Mouse (Mus musculus): Measurements from ENCODE around the gene Magi2. TPM values are rescaled to one million over a fixed set of nuclear protein-coding genes. Genes with fewer than 3 reads are reported as not detected.

The Magi2 gene
- polyA plus RNA-seq, 2 experiments, result 0.08 to 0.15 TPM

DNA sequence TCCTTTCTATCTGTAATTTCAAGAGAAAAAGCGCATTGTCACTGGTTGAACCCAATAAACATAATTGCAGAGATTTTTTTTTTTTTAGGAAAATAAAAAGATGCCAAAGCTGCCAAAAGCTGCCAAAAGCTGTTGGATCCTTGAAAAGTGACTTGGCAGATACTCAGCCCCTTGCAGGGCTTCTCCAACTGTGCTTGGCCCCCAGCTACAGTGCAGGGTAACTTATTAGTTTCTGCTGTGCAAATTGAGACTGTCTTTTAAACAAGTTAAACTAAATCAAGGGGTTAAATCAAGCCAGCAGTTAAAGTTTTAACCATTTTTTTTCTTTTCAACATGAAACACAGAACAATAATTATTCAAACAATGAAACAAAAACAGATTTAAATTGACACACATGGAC lies 407.1 kb downstream of the Magi2 start:
- ATAC-seq (ENCODE audit: insufficient read depth) (no peak), DNase-seq (ENCODE audit: low read depth in 3 of 3, low spot score in 3 of 3) (no peak)
- WGBS (ENCODE audit: insufficient replicate concordance), result 57% methylated on average over 1 of the region's 1 CpGs
- no peak for TF ChIP-seq CTCF (IDR thresholded peaks at IDR 0.05; ENCODE audit: low read depth)
- TF ChIP-seq EP300 (IDR thresholded peaks at IDR 0.05; ENCODE audit: low read depth), result no peak
- Histone ChIP-seq H3K4me3 (ENCODE audit: insufficient read depth in 1 of 2, low read depth in 2 of 2, low read length in 2 of 2) (no peak overlapping the region), H3K4me2 (ENCODE audit: low read depth) (no peak overlapping the region), H3K4me1 (replicated peaks; ENCODE audit: control insufficient read depth in 2 of 2, insufficient read depth in 2 of 2, low read length in 1 of 2) (no peaks in the 10 kb centered on the region), H3K9ac (replicated peaks) (no peak overlapping the region), H3K27me3 (ENCODE audit: control insufficient read depth, insufficient read depth, low read length) (no peaks in the 10 kb centered on the region), H3K36me3 (replicated peaks; ENCODE audit: control insufficient read depth, insufficient read depth, low read depth) (no peaks in the 10 kb centered on the region), H3K27ac (no peak overlapping the region), H3K9me3 (ENCODE audit: control insufficient read depth, low read length) (no peaks in the 10 kb centered on the region)

DNA sequence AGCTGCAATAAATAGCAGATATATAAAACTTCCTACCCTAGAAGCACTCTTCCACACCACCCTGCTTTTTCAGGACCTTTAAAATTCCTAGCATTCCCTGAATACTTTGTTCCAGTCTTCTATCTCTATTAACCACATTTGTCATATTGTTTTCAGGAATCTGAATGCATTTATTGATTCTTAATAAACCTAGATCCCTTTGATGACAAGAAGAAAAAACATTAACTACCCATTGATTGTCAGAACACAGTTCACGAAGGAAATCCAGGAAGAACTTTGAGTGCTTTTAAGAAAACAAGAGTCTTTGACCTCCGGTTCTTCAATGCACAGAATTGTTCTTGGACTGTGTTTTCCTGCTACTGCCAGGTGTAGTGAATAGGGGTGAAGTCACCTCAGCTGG lies 411.0 kb downstream of the Magi2 start:
- 49% methylated on average over 2 of the region's 2 CpGs for WGBS (ENCODE audit: insufficient replicate concordance)
- Histone ChIP-seq H3K27me3 (ENCODE audit: control insufficient read depth, insufficient read depth, low read length) (no peaks in the 10 kb centered on the region), H3K9me3 (ENCODE audit: control insufficient read depth, low read length) (no peaks in the 10 kb centered on the region), H3K4me1 (replicated peaks; ENCODE audit: control insufficient read depth in 2 of 2, insufficient read depth in 2 of 2, low read length in 1 of 2) (no peaks in the 10 kb centered on the region), H3K36me3 (replicated peaks; ENCODE audit: control insufficient read depth, insufficient read depth, low read depth) (no peaks in the 10 kb centered on the region), H3K9ac (replicated peaks) (no peak overlapping the region), H3K27ac (no peak overlapping the region), H3K4me2 (ENCODE audit: low read depth) (no peak overlapping the region), H3K4me3 (ENCODE audit: insufficient read depth in 1 of 2, low read depth in 2 of 2, low read length in 2 of 2) (no peak overlapping the region)
- no peak for DNase-seq (ENCODE audit: low read depth in 3 of 3, low spot score in 3 of 3)
- no peak for TF ChIP-seq CTCF (IDR thresholded peaks at IDR 0.05; ENCODE audit: low read depth)
- no peak for TF ChIP-seq EP300 (IDR thresholded peaks at IDR 0.05; ENCODE audit: low read depth)
- ATAC-seq (ENCODE audit: insufficient read depth), result no peak

DNA sequence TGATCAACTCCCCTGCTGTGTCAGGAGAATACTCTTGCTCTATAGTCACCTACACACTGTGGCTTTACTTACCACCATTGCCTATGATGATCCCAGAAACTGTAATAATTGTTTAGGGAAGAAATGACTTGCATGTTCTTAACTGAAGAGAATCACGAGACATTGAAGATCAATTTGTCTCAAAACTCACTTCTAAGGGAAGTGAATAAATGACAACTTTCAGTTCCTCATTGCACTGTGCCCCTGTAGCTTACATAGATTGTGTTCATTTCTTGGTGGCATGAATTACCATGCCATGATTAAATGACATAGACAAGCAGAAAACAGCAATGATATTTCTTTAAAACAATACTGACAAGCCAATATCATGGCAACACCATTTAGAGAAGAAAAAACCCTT lies 429.1 kb downstream of the Magi2 start:
- WGBS (ENCODE audit: insufficient replicate concordance), result 24% methylated on average over 1 of the region's 1 CpGs

GRCm38 (mm10) chr5:19666416-19666815 lies 439.6 kb downstream of the Magi2 start:
- WGBS (ENCODE audit: insufficient replicate concordance), result 57% methylated on average over 5 of the region's 5 CpGs
- no peak overlapping the region for H3K4me3 ChIP-seq (ENCODE audit: insufficient read depth in 1 of 2, low read depth in 2 of 2, low read length in 2 of 2)
- H3K9ac ChIP-seq (replicated peaks), result no peak overlapping the region
- H3K9me3 ChIP-seq (ENCODE audit: control insufficient read depth, low read length), result no peaks in the 10 kb centered on the region
- H3K36me3 ChIP-seq (replicated peaks; ENCODE audit: control insufficient read depth, insufficient read depth, low read depth), result no peaks in the 10 kb centered on the region
- H3K27ac ChIP-seq, result no peak overlapping the region
- H3K4me1 ChIP-seq (replicated peaks; ENCODE audit: control insufficient read depth in 2 of 2, insufficient read depth in 2 of 2, low read length in 1 of 2), result no peaks in the 10 kb centered on the region
- H3K27me3 ChIP-seq (ENCODE audit: control insufficient read depth, insufficient read depth, low read length), result no peaks in the 10 kb centered on the region
- DNase-seq (ENCODE audit: low read depth in 3 of 3, low spot score in 3 of 3), result no peak
- no peak overlapping the region for H3K4me2 ChIP-seq (ENCODE audit: low read depth)
- ATAC-seq (ENCODE audit: insufficient read depth), result no peak
- TF ChIP-seq CTCF (IDR thresholded peaks at IDR 0.05; ENCODE audit: low read depth), result no peak
- TF ChIP-seq EP300 (IDR thresholded peaks at IDR 0.05; ENCODE audit: low read depth), result no peak

More for the DNA sequence above, 429.1 kb downstream of the Magi2 start:
- Histone ChIP-seq H3K36me3 (replicated peaks; ENCODE audit: control insufficient read depth, insufficient read depth, low read depth) (no peaks in the 10 kb centered on the region), H3K4me2 (ENCODE audit: low read depth) (no peak overlapping the region), H3K4me3 (ENCODE audit: insufficient read depth in 1 of 2, low read depth in 2 of 2, low read length in 2 of 2) (no peak overlapping the region), H3K27ac (no peak overlapping the region), H3K4me1 (replicated peaks; ENCODE audit: control insufficient read depth in 2 of 2, insufficient read depth in 2 of 2, low read length in 1 of 2) (no peaks in the 10 kb centered on the region), H3K27me3 (ENCODE audit: control insufficient read depth, insufficient read depth, low read length) (no peaks in the 10 kb centered on the region), H3K9me3 (ENCODE audit: control insufficient read depth, low read length) (no peaks in the 10 kb centered on the region), H3K9ac (replicated peaks) (no peak overlapping the region)
- no peak for DNase-seq (ENCODE audit: low read depth in 3 of 3, low spot score in 3 of 3)
- TF ChIP-seq EP300 (IDR thresholded peaks at IDR 0.05; ENCODE audit: low read depth), result no peak
- TF ChIP-seq CTCF (IDR thresholded peaks at IDR 0.05; ENCODE audit: low read depth), result no peak
- ATAC-seq (ENCODE audit: insufficient read depth), result no peak

DNA sequence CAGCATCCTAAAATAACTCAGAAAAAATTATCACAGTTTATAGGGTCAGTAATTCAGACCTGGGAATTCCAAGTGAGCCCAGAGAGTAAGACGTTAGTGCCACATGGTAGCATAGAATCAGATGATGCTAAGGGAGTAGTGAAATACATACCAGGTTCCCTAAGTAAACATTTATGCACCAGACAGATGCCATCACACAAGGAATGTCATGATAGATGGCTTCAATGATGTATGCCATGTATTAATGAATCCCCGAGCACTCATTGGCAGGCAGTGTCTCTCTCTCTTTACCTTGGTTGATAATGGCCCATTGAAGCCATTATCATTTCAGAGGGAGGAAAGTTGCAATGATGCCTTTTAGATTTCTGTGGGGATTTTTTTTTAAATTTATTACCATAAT lies 490.5 kb downstream of the Magi2 start:
- Histone ChIP-seq H3K36me3 (replicated peaks; ENCODE audit: control insufficient read depth, insufficient read depth, low read depth) (no peaks in the 10 kb centered on the region), H3K9me3 (ENCODE audit: control insufficient read depth, low read length) (no peaks in the 10 kb centered on the region), H3K4me2 (ENCODE audit: low read depth) (no peak overlapping the region), H3K4me1 (replicated peaks; ENCODE audit: control insufficient read depth in 2 of 2, insufficient read depth in 2 of 2, low read length in 1 of 2) (no peaks in the 10 kb centered on the region), H3K4me3 (ENCODE audit: insufficient read depth in 1 of 2, low read depth in 2 of 2, low read length in 2 of 2) (no peak overlapping the region), H3K27me3 (ENCODE audit: control insufficient read depth, insufficient read depth, low read length) (no peaks in the 10 kb centered on the region), H3K9ac (replicated peaks) (no peak overlapping the region), H3K27ac (no peak overlapping the region)
- DNase-seq (ENCODE audit: low read depth in 3 of 3, low spot score in 3 of 3), result no peak
- ATAC-seq (ENCODE audit: insufficient read depth), result no peak
- WGBS (ENCODE audit: insufficient replicate concordance), result 58% methylated on average over 2 of the region's 2 CpGs
- TF ChIP-seq CTCF (IDR thresholded peaks at IDR 0.05; ENCODE audit: low read depth) (no peak), EP300 (IDR thresholded peaks at IDR 0.05; ENCODE audit: low read depth) (no peak)
